Mouse (Mus musculus) left cerebral cortex, adult 8-10 months (tissue): Measurements from ENCODE around the gene Gm9573. TPM values are rescaled to one million over a fixed set of nuclear protein-coding genes. Genes with fewer than 3 reads are reported as not detected.

Source experiments
- DNase-seq, 2 experiments: peaks; one replicate each; pipeline ENCODE4 v3.0.0; 2022; ENCODE audit warnings: low spot score in 2 of 2
- total RNA-seq, 4 experiments: library from RNA; stranded (reverse); gene quantifications; 2 replicates each; pipeline ENCODE4 v1.2.4; 2022

Gene Gm9573
- total RNA-seq, result under 1 TPM in 1 of 4 experiments, not detected in 3; 0.07 TPM

DNA sequence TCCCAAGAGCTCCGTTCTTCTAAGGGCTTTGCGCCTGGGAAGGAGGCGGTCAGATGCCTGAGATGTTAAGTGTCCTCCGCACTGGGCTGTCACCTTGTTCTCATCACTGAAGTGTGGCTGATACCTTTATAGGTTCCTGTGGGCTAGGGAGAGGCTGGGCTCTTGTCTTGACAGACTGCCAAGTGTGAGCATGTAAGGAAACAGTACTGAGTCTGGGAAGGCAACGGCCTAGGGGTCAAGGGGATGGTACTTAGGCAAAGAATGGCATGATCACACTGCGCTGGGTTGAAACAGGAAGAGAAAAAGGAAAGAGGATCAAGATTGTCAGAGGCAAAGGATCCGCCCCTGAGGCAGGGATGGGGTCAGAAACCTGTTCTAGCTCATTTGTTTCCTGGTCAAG, at the start of gene Gm9573:
TSS of gene Gm9573 (minus strand) at position 101 of the 400 bp plus-strand sequence.
- no peak for DNase-seq

DNA sequence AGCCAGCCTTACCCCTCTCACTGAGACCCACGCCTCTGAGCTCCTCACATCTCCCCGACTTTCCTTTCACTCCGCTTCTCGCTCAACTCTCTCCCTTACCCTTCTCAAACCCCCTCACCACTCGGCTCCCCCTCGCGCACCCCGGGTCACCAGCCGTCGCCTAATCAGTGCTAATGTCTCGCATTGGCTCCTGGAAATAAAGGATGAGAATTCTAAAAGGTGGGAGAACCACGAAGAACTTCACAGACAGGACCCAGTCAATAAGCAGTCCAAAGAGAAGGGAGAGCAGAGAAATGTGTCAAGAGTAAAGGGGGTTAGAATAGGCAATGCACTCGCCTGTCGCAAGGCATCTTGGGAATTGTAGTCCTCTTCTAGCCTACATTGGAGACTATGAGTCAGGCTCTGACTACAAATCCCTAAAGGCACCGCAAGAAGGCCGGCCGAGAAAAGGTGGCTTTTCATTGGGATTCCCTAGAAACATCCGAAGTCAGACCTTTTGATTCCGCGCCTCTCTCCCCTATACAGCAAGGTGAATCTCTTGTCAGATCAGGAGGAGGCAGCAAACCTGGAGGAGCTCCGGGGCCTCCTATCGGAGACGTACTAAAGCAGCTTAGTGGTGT, 47.1 kb upstream of the Gm9573 start, which contains the start of gene Gtf2h4:
TSS of gene Gtf2h4 (minus strand) at position 324 of the 620 bp plus-strand sequence.
- peak; percentile 68 to 92 for DNase-seq

DNA sequence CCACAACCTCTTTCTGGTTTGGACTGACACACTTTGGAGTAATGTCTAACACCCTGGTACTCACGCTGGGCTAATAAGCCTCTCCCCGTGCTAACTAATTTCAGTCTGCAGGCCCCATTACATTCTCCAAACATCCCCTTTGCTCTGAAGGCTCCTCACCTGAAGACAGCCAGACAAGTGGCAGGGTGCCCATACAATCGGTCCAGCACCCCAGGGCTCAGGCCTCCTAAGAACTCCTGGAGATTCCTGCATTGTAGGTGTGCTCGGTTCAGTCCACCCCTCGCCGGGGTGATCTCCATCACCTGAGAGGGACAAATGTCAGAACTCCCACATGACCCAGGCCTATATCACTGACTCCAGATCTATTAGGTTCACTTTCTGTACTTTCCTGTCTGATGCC, 46.1 kb upstream of the Gm9573 start:
- DNase-seq, result no peak

DNA sequence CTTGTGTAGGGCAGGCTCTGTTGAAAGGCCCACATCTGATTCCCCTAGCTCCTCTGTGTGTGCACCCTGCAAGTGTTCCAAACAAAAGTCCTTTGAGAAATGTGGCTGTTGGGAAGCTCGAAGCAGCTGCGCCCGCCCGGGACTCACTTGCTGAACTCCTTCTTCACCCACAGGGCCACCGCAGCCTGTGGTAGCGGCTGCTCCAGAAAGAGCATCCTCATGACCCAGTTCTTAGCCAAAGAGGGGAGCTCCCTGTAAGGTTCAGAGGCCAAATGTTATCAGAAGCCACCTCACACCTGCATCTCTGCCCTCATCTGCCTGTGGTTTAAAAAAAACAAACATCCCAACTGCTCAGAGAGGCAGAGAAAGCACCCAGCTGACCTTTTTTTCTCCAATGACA, 45.4 kb upstream of the Gm9573 start:
- no peak for DNase-seq

DNA sequence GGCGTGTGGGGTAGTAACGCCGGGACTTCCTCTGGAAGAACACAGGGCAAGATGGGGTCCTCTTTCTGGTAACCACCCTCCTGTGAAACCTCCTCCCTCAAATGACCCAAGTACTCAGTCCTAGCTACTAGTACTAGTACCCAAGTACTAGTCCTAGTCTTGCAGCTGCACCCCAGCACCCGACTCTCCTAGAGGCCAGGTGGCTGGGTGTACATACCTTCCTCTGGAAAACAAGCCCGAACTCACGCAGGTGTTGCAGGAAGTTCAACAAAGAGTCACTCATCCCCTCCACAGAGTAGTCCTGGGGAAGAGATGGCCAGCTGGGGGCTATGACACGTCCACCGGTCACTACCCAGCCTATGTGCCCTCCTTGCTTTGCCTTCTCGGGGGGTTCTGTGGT, 43.3 kb upstream of the Gm9573 start:
- no peak for DNase-seq

DNA sequence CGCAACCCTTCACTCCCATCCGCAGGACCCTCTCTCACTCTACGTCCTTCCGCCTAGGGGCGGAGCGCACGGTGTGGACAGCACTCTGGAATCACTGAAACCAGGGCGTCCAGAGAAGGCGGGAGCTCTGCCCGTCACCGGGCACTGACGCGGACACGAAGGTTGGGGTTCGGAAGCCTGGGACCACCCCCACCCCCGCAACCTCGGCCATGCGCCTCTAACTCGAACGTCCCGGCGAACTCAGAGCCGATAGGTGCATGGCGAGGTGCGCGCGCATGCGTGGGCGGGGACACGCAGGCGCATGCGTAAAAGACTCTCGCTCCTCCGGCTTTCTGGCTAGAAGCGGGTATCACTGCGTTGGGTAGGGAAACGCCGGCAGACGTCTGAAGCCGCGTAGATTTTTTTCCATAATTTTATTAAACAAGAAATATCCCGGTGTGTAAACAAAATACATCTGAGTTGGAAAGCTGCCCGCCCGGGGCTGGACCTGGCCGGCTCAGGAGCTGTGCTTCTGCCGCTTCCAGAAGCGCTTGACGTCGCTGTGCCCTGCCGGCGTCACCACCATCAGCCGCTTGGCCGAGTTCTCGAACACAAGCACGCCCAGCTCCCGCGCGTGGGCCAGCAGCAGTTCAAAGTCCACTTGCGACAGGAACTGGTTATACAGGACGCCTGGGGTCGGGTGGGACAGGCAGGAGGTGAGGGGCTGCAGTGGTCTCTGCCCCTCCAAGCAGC, 41.1 kb upstream of the Gm9573 start, which contains the start of gene Vars2:
TSS of gene Vars2 (minus strand) at position 259 of the 732 bp plus-strand sequence.
- DNase-seq, result peak; percentile 96 to 97

DNA sequence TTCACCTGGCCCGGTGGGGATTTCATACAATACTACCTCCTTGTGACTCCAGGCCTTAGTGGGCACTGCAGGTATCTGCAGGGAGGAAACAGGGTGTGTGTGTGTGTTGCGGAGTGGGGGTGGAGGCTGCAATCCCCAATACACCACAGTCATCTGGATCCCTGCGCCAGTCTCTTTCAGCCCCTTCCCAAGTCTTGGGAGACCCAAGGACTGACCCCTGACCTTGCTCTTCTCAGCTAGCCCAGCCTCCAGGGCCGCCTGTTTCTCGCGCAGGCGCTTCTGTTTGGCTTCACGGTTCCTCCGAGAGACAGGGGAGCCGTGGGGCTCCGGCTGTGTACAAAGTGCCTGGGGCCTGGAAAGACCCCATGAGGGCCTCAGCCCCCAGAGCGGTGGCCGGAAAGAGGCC, 40.4 kb upstream of the Gm9573 start:
- DNase-seq, result peak in 1 of 2 experiments; percentile 34

DNA sequence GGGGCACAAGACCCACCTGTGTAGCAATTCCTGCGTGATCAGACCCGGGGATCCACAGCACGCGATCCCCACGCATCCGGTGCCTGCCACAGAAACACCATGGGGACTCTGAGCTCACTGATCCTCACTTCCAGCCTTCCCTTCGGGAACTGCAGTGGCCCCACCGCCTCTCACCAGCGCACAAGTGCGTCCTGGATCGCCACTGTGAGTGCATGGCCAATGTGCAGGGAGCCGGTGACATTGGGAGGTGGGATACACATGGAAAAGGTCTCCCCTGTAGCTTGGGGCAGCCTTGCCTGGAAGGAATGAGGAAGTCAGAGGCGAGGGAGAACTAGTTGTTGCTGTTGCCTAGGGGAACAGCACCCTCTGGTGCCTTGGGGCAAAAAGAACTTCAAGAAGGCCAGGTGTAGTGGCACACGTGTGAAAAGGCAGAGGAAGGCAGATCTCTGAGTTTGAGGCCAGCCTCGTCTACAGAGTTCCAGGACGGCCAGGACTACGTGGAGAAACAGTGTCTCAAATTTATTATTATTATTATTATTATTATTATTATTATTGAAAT, 39.6 kb upstream of the Gm9573 start:
- DNase-seq, result peak in 1 of 2 experiments; percentile 13

DNA sequence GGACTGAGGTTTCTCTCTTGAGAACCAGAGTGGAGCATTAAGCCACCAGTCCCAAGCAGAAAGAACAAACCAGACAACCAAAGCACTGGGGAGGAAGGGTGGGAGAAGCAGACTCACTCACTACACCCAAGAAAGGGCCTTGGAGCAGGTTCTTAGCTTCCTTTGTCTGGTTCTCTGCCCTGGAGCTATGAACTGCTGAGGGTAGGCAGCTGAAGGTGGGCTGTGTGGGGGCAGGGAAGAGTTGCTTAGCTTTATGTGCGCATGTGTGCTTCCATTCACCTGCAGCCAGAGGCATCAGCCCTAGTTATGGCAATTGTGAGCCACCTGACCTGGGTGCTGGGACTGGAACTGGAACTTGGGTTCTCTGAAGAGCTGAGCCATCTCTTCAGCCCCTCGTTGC, 26.6 kb upstream of the Gm9573 start:
- no peak for DNase-seq

DNA sequence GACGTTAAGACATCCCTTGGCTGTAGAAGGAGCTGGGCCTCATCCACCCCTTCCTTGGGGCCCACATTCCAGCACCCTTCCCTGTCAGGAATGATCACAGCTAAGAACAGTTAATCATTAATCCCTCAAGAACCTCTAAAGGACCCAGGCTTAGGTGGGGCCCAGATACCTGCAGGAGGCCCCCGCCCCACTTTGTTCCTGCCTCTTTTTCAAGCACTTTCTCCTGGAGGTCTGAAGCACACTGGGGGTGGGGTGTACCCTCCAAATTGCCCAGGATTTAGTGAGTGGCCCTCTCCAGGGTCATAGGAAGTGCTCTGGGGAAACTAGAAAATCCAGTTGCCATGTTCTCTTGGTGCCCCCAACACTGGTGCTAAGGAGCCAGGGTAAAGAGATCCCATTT, 23.0 kb upstream of the Gm9573 start:
- DNase-seq, result no peak

DNA sequence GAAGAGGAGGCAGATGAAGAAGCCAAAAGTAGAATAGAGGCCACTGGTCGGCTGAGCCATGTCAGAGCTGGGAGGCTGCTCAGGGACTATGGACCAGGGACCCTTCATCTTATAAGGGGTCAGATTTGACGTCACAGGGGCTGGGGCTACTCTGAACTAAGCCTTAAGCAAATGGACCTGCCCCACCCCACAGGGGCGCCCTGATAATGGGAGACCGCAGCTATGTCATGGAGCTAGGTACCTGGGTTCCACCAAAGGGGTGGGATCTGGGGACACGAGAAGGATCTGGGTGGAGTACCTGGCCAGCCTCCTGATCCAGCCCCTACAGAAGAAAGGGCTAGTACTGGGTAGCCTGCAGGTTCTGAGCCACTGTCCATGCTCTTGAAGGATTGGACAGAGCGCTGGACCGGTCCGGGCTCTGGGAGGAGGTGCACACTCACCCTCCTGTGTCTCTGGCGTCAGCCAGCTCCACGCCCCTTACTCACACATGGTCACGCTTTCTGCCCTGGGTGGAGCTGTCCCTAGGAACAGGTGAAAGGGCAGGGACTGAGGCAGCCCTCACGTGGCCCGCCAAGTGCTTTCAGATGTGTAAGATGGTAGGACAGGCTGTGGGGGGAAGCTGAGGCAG, 17.3 kb upstream of the Gm9573 start, which contains the start of gene Mucl3:
TSS of gene Mucl3 (minus strand) at position 87 of the 628 bp plus-strand sequence.
- no peak for DNase-seq

DNA sequence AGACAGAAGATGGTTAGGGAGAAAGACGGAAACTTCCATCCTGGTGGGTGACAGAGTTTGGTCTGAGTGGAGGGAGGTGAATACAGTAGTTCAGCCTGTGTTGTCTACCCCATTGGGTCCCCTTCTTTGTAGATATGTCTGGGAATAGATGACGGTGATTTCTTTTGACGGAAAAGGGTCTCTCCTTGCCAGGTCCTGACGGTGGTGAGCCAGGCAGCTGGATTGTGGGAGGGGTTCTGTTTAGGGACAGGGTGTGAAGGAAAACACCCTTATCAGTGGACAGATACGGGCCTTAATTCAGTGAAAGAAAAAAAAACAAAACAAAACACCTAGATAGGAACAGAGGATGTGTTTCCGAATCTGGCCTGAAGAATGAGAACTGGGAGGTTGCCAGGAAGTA, 12.9 kb upstream of the Gm9573 start:
- DNase-seq, result no peak

DNA sequence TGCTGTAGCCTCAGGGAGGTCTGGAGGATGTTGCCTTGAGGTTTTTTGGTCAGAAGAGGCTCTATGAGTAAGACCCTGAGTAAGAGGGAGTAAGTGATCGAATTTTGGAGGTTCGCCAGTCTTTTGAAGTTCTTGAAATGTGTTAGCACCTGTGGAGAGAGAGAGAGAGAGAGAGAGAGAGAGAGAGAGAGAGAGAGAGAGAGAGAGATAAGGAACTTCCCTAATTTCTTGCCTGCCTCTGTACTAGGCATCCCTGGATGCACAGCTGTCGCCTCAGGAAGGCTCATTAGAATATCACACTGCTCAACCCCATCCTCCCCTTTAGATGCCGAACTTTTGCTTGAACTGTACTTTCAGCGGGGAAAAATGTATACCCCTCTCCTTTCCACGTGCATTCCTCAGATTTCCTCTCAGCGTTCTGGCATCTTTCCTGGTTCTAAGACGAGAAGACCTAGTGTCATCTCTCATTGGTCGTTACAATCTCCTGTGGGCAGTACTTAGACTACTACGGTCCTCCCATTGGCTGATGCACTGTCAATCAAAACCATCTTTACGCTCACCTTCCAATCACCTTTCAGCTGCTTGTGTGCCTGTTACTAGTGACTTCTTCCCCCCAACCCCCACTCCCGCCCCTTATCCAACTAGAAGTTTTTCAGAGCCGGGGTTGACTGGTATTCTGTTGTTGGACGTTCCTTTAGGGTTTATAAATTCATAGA, 12.2 kb upstream of the Gm9573 start:
- DNase-seq, result no peak

DNA sequence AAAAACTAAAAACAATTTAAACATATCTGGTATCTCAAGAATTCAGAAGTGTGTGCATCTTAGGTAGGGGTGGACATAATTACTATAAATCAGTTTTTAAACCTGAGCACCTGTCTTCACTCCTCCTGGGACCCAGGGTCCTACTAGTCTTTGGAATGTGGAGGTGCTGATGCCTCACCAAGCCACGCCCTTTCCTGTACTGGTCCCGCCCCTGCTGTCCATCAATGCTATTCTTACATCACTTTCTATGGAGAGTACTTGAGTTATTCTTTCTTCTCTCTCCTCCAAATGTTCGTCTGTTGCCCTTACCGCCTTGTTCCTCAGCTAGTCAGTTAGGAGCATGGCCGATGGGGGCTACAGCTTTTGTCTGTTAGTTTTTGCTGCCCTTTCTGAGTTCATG, 9.9 kb upstream of the Gm9573 start:
- peak in 1 of 2 experiments; percentile 49 for DNase-seq

DNA sequence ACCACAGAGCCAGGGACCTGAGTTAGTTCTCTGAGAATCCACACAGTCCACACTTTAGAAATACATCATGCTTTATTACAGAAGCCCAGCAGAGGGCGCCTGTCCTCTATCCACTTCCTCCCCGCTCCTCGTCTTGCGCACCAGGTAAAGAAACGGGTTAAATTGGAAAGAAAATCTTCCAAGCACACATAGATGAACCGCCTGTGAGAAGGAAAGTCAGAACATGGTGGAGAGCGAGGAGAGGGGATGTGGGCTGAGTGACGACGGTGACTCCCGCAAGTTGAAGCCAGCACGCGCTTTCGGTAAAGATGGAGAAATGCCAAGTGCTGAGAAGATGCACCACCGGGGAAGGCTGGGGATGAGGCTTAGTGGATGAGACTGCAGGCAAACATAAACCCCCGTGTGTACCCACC, 9.3 kb upstream of the Gm9573 start:
- DNase-seq, result peak; percentile 59 to 75

DNA sequence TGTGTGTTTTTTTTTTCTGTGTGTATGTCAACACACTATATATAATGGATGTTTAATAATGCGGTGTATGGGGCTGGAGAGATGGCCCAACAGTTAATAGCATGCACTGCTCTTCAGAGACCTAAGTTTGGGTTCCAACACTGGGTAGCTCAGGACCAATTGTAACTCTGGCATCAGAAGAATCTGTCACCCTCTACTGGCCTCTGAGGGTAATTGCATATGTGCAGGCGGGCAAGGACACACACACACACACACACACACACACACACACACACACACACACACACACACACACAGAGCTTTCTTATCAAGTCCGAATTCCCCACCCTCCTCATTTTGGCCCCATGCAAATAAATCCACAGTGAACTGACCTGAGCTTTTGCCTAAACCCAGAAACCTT, 8.8 kb upstream of the Gm9573 start:
- no peak for DNase-seq

DNA sequence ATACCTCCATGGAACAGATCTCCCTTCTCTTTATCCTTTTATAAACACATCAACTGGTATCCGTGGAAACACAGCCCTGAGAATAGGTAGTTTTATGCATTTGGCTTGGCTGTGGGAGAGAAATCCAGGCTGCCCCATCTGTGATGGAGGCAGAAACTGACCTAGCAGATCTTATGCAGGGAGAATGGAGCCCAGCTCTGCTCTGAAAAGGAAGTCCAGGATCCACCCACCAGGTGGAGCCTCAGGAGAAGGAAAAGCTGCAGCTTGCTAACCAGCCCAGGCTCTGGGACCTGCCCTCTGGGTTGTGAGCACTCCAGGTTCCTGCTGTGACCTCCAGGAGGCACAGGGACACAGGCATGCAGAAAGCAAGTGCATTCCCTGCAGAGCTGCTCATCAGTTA, 7.6 kb upstream of the Gm9573 start:
- DNase-seq, result peak in 1 of 2 experiments; percentile 74

DNA sequence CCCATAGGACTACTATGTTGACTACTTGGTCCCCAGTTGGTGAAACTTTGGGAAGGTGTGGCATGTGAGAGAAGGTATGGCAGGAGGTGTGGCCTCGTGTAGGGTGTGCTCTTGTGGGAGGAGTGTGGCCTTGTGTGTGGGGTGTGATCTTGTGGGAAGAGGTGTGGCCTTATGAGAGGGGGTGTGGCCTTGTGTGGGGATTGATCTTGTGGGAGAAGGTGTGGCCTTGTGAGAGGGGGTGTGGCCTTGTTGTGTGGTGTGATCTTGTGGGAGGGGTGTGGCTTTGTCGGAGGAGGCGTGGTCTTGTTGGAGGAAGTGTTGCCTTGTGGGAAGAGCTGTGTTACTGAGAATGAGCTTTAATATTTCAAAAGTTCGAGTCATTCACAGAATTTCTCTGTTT, 9.3 kb downstream of the Gm9573 start:
- DNase-seq, result no peak

DNA sequence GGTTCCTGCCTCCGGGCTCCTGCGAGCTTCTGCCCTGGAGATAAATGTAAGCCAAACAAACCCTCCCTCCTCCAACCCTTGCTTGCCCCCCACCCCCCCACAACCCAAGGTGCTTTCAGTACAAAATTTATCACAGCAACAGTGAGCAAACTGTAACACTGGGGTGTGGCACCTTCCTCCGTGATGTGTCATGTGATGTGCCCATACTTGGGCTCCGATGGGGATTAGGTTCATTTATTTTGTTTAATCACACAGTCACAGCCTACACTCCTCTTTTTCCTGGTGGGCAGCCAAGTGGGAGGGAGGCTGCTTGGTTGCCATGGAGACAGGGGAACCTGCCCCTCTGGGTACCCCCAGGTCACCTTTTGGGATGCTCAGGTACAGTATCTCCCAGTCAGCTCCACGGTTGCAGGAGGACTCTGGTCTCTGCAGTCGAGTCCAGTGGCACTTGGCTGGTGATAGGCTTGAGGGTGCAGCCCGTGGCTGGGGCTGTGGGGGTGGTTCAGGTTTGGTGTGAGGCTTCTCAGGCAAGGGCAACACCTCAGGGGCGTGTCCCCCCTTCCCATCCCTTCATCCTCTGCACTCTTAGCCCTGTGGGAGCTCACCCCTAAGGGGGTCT, 24.6 kb downstream of the Gm9573 start:
- DNase-seq, result no peak

DNA sequence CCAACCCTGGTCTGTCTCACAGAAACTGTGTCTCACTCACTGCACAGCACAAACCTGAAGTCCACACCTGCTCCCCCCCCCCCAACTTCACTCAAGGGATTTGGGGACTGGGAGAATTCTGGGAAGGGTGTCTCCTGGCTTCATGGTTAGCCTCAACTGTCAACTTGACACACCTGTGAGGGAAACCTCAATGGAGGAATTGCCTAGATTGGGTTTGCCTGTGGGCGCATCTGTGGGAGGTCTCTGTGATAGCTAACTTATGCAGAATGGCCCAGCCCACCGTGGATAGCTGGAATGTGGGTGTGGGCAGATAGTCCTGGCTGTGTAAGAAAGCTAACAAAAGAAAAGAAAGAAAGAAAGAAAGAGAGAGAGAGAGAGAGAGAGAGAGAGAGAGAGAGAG, 25.2 kb downstream of the Gm9573 start, which contains the start of gene Sfta2:
TSS of gene Sfta2 (plus strand) at position 301 of the 400 bp plus-strand sequence.
- no peak for DNase-seq

DNA sequence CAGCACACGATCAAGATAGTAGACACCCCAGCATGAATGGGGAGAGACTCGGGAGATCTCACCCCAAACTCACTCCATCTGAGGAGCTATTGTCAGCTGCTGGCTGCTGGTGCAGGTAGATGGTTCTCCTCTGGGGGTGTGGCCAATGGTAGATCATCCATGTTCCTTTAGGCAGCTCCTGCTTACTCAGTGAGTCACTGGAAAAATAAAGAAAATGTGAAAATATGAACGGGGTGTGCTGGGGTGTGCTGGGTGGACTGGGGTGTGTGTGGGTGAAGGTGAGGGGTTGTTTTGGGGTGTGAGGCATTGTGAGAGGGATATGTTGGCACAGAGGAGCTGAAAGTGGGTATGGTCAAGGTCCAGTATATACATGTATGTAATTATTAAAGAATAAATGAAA, 29.0 kb downstream of the Gm9573 start:
- DNase-seq, result no peak
